Mouse (Mus musculus) regulatory T cell (primary cell): ENCODE measurements at regions not wholly inside any gene's neighbourhood (a gene's known extent, or its start where the extent isn't known, plus 50 kb on each side); places are given as distances from the start of the nearest gene placed in this dataset.

ENCODE experiments used
- in situ Hi-C: fragments of 300-600 bp; cut with MboI, MseI; formaldehyde crosslinking; loops from one replicate; pipeline ENCODE4 v1.15.1; 2025; ENCODE audit warnings: high pct_unique_total_duplicates

- in situ Hi-C loops = no loop called here
These were observed 651.9 kb upstream of the Klhl1 start for GRCm38 (mm10) chr14:97170841-97171240.

- in situ Hi-C loops = no loop called here
These were observed 646.9 kb upstream of the Klhl1 start for GRCm38 (mm10) chr14:97165793-97166192.

GRCm38 (mm10) chr14:97148997-97149653 is 630.2 kb upstream of the Klhl1 start:
- in situ Hi-C loops = no loop called here

GRCm38 (mm10) chr14:97115918-97116635 is 597.2 kb upstream of the Klhl1 start:
- in situ Hi-C loops = no loop called here

- in situ Hi-C loops = no loop called here
These were observed 582.3 kb upstream of the Klhl1 start for GRCm38 (mm10) chr14:97101090-97101675.

GRCm38 (mm10) chr14:97093389-97093788 is 574.5 kb upstream of the Klhl1 start:
- in situ Hi-C loops = no loop called here

- in situ Hi-C loops = no loop called here
These were observed 570.0 kb upstream of the Klhl1 start for GRCm38 (mm10) chr14:97088863-97089262.

- in situ Hi-C loops = no loop called here
These were observed 568.4 kb upstream of the Klhl1 start for GRCm38 (mm10) chr14:97087346-97087745.

- in situ Hi-C loops = no loop called here
These were observed 567.7 kb upstream of the Klhl1 start for GRCm38 (mm10) chr14:97086363-97087309.

GRCm38 (mm10) chr14:97074808-97075207 is 555.9 kb upstream of the Klhl1 start:
- in situ Hi-C loops = no loop called here

GRCm38 (mm10) chr14:97068770-97069169 is 549.9 kb upstream of the Klhl1 start:
- in situ Hi-C loops = no loop called here

- in situ Hi-C loops = no loop called here
These were observed 549.4 kb upstream of the Klhl1 start for GRCm38 (mm10) chr14:97068313-97068712.

- in situ Hi-C loops = no loop called here
These were observed 526.4 kb upstream of the Klhl1 start for GRCm38 (mm10) chr14:97045321-97045720.

GRCm38 (mm10) chr14:97039850-97040249 is 520.9 kb upstream of the Klhl1 start:
- in situ Hi-C loops = no loop called here

GRCm38 (mm10) chr14:97028528-97028927 is 509.6 kb upstream of the Klhl1 start:
- in situ Hi-C loops = no loop called here

- in situ Hi-C loops = no loop called here
These were observed 487.4 kb upstream of the Klhl1 start for GRCm38 (mm10) chr14:97006294-97006693.

GRCm38 (mm10) chr14:96995081-96995480 is 476.2 kb upstream of the Klhl1 start:
- in situ Hi-C loops = no loop called here

- in situ Hi-C loops = no loop called here
These were observed 471.8 kb upstream of the Klhl1 start for GRCm38 (mm10) chr14:96990542-96991162.

GRCm38 (mm10) chr14:96963074-96963447 is 444.2 kb upstream of the Klhl1 start:
- in situ Hi-C loops = no loop called here

GRCm38 (mm10) chr14:96962426-96963073 is 443.6 kb upstream of the Klhl1 start:
- in situ Hi-C loops = no loop called here

- in situ Hi-C loops = no loop called here
These were observed 437.2 kb upstream of the Klhl1 start for GRCm38 (mm10) chr14:96956115-96956514.
